Mouse (Mus musculus) heart, adult 2 months (tissue): ENCODE results near the gene Magi2. TPM values are rescaled to one million over a fixed set of nuclear protein-coding genes. Genes with fewer than 3 reads are reported as not detected.

ENCODE experiments used
- DNase-seq, 2 experiments: peaks; one replicate each; pipeline ENCODE4 v3.0.0; 2021
- H3K27ac ChIP-seq: fragments of 200-600 bp; 2 replicates; pipeline ENCODE4 v1.8.1; 2022
- H3K27me3 ChIP-seq: fragments of 200-500 bp; 2 replicates; pipeline ENCODE4 v1.6.1; 2012; ENCODE audit warnings: mild to moderate bottlenecking, low read length, inconsistent platforms, mixed read lengths; ENCODE audit not compliant: control insufficient read depth, insufficient read depth
- H3K36me3 ChIP-seq: fragments of 200-500 bp; 2 replicates; pipeline ENCODE4 v1.6.1; 2012; ENCODE audit warnings: low read length, inconsistent platforms; ENCODE audit not compliant: control insufficient read depth, insufficient read depth
- H3K4me1 ChIP-seq: fragments of 200-500 bp; 2 replicates; pipeline ENCODE4 v1.6.1; 2011; ENCODE audit warnings: low read length; ENCODE audit not compliant: control insufficient read depth, insufficient read depth
- H3K4me3 ChIP-seq: fragments of 200-600 bp; 2 replicates; pipeline ENCODE4 v1.8.1; 2022
- H3K79me2 ChIP-seq: fragments of 200-500 bp; replicated peaks from 2 replicates; pipeline ENCODE4 v1.6.1; 2012; ENCODE audit warnings: mild to moderate bottlenecking, inconsistent platforms, low read length, moderate library complexity, mixed read lengths; ENCODE audit not compliant: control insufficient read depth, insufficient read depth
- H3K9ac ChIP-seq: fragments of 200-500 bp; 2 replicates; pipeline ENCODE4 v1.6.1; 2012; ENCODE audit warnings: low read depth, mild to moderate bottlenecking, control low read depth, inconsistent platforms, low read length, mixed read lengths
- CTCF ChIP-seq: fragments of 200-600 bp; IDR thresholded peaks from 2 replicates; pipeline ENCODE4 v1.8.1; 2022; ENCODE audit warnings: antibody characterized with exemption, mild to moderate bottlenecking, moderate library complexity
- EP300 ChIP-seq: fragments of 200-500 bp; IDR thresholded peaks from 2 replicates; pipeline ENCODE4 v1.6.1; 2011; ENCODE audit warnings: low read depth, low read length, control low read depth; ENCODE audit not compliant: insufficient read depth
- POLR2A ChIP-seq: fragments of 200-500 bp; IDR thresholded peaks from 2 replicates; pipeline ENCODE4 v1.6.1; 2011; ENCODE audit warnings: mild to moderate bottlenecking, low read depth, low read length, control low read depth; ENCODE audit not compliant: insufficient read depth
- whole genome bisulfite sequencing: fragments of 180-500 bp; shearing (Covaris S2); methylation state at CpG from one replicate; pipeline ENCODE4 v1.1.7; 2018; 5-methylcytosine and 5-hydroxymethylcytosine counted together
- intact Hi-C: fragments of 180-260 bp; cut with DNase I; formaldehyde crosslinking; loops from one replicate; pipeline ENCODE4 v1.15.1; 2025
- polyA plus RNA-seq: library from polyadenylated mRNA; depleted of rRNA; stranded (reverse); fragments of >200 nt; gene quantifications from 2 replicates; pipeline ENCODE4 v1.2.3, GENCODE M21; 2012
- total RNA-seq, 2 experiments: library from RNA; stranded (reverse); gene quantifications; 2 replicates each; pipeline ENCODE4 v1.2.3; 2021

The Magi2 gene
- total and polyA plus RNA-seq, 3 experiments: 2.0 to 8.2 (median 7.0) TPM

GRCm38 (mm10) chr5:20006616-20007015 lies 779.8 kb downstream of the Magi2 start:
- intact Hi-C loops: no loop called here
- no peaks in the 10 kb centered on the region for H3K36me3 ChIP-seq
- WGBS: 47% methylated on average over 2 of the region's 2 CpGs
- no peak for DNase-seq
- no peak overlapping the region for H3K27ac ChIP-seq
- no peaks in the 10 kb centered on the region for H3K27me3 ChIP-seq
- H3K4me3 ChIP-seq: no peak overlapping the region
- no peak overlapping the region for H3K9ac ChIP-seq
- H3K79me2 ChIP-seq: no peaks in the 10 kb centered on the region
- H3K4me1 ChIP-seq: no peaks in the 10 kb centered on the region
- TF ChIP-seq POLR2A (no peak), CTCF (no peak), EP300 (no peak)

GRCm38 (mm10) chr5:20007246-20007645 lies 780.4 kb downstream of the Magi2 start:
- Histone ChIP-seq H3K27ac (no peak overlapping the region), H3K36me3 (no peaks in the 10 kb centered on the region), H3K27me3 (no peaks in the 10 kb centered on the region), H3K4me1 (no peaks in the 10 kb centered on the region), H3K4me3 (no peak overlapping the region), H3K9ac (no peak overlapping the region), H3K79me2 (no peaks in the 10 kb centered on the region)
- TF ChIP-seq CTCF (no peak), POLR2A (no peak), EP300 (no peak)
- WGBS: 82% methylated on average over 8 of the region's 8 CpGs
- no peak for DNase-seq
- intact Hi-C loops: no loop called here

- WGBS: 69% methylated on average over 7 of the region's 7 CpGs
- TF ChIP-seq EP300: no peak
- no peak for TF ChIP-seq POLR2A
- TF ChIP-seq CTCF: no peak
- intact Hi-C loops: no loop called here
- H3K27me3 ChIP-seq: no peaks in the 10 kb centered on the region
- no peaks in the 10 kb centered on the region for H3K36me3 ChIP-seq
- H3K4me3 ChIP-seq: no peak overlapping the region
- H3K4me1 ChIP-seq: no peaks in the 10 kb centered on the region
- no peak for DNase-seq
- H3K9ac ChIP-seq: no peak overlapping the region
- no peaks in the 10 kb centered on the region for H3K79me2 ChIP-seq
- H3K27ac ChIP-seq: no peak overlapping the region
Observed at GRCm38 (mm10) chr5:20010210-20010609, 783.4 kb downstream of the Magi2 start.

DNA sequence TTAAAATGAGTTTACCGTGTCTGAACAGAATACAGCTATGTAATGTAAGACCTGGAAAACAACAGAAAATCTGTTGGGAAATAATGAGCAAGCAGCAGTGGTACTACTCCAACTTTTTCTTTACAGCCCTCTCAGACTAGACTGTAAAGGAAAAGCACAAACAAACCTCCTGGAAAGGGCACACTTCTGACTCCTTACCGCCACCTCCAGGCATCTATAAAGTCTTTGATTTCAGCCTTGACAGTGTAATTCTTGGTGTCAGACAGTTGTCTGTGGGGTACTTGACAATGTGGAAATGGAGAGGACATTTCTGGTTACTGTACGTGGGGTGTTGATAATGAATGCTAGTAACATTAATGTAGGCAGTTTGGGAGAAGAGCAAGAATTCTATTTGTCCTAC lies 791.2 kb downstream of the Magi2 start:
- 74% methylated on average over 3 of the region's 3 CpGs for WGBS
- Histone ChIP-seq H3K36me3 (no peaks in the 10 kb centered on the region), H3K4me1 (no peaks in the 10 kb centered on the region), H3K79me2 (no peaks in the 10 kb centered on the region), H3K9ac (no peak overlapping the region), H3K27ac (no peak overlapping the region), H3K4me3 (no peak overlapping the region), H3K27me3 (no peaks in the 10 kb centered on the region)
- intact Hi-C loops: no loop called here
- TF ChIP-seq CTCF (no peak), EP300 (no peak), POLR2A (no peak)
- no peak for DNase-seq

GRCm38 (mm10) chr5:20046649-20047048 lies 819.8 kb downstream of the Magi2 start:
- Histone ChIP-seq H3K4me3 (no peak overlapping the region), H3K4me1 (no peaks in the 10 kb centered on the region), H3K27me3 (no peaks in the 10 kb centered on the region), H3K36me3 (no peaks in the 10 kb centered on the region), H3K79me2 (no peaks in the 10 kb centered on the region), H3K27ac (no peak overlapping the region), H3K9ac (no peak overlapping the region)
- intact Hi-C loops: no loop called here
- TF ChIP-seq POLR2A (no peak), EP300 (no peak), CTCF (no peak)
- WGBS: 63% methylated on average over 3 of the region's 3 CpGs
- DNase-seq: no peak

DNA sequence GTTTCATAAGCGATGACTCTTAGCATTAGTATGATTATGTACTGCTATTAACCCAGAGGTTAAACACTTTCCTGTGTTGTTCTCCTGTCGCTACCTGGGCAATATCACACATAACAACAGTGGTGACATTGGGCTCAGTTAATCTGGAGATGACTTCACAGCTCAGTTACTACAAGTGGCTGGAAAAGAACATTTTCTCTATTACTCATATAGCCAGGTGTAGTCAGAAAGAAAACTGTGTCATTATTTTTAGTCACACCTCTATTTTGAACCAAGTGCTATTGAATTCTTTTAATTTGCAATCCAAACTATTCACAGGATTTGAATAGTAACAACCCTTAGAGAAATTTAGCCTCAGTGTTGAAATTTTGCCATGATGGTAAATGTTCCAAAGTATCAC lies 821.5 kb downstream of the Magi2 start:
- intact Hi-C loops: no loop called here
- 93% methylated on average over 2 of the region's 2 CpGs for WGBS
- DNase-seq: no peak
- no peaks in the 10 kb centered on the region for H3K4me1 ChIP-seq
- no peak overlapping the region for H3K9ac ChIP-seq
- no peak for TF ChIP-seq CTCF
- no peak for TF ChIP-seq POLR2A
- TF ChIP-seq EP300: no peak
- no peak overlapping the region for H3K4me3 ChIP-seq
- no peaks in the 10 kb centered on the region for H3K36me3 ChIP-seq
- no peak overlapping the region for H3K27ac ChIP-seq
- H3K79me2 ChIP-seq: no peaks in the 10 kb centered on the region
- H3K27me3 ChIP-seq: no peaks in the 10 kb centered on the region
